Mouse (Mus musculus) cerebellum, adult 11-12 months (tissue): Measurements from ENCODE around the gene Taf5.

Source experiments
- DNase-seq: peaks from one replicate; pipeline ENCODE4 v3.0.0; 2022

The Taf5 gene

GRCm38 (mm10) chr19:47067096-47067882 is at the start of gene Taf5:
Gene Taf5 (plus strand): TSS chr19:47067746.
- peak; percentile 96 for DNase-seq

- no peak for DNase-seq
Measured at GRCm38 (mm10) chr19:47017831-47018230, 49.7 kb upstream of the Taf5 start.

- no peak for DNase-seq
Measured at GRCm38 (mm10) chr19:47018330-47018729, 49.2 kb upstream of the Taf5 start.

GRCm38 (mm10) chr19:47019326-47019725 is 48.2 kb upstream of the Taf5 start:
- DNase-seq: no peak

- no peak for DNase-seq
Measured at GRCm38 (mm10) chr19:47022709-47023108, 44.8 kb upstream of the Taf5 start.

- DNase-seq: no peak
Measured at GRCm38 (mm10) chr19:47023546-47023945, 44.0 kb upstream of the Taf5 start.

- DNase-seq: no peak
Measured at GRCm38 (mm10) chr19:47024954-47025353, 42.6 kb upstream of the Taf5 start.

- no peak for DNase-seq
Measured at GRCm38 (mm10) chr19:47026513-47026912, 41.0 kb upstream of the Taf5 start.

GRCm38 (mm10) chr19:47029796-47030195 is 37.8 kb upstream of the Taf5 start:
- no peak for DNase-seq

- no peak for DNase-seq
Measured at GRCm38 (mm10) chr19:47031770-47032169, 35.8 kb upstream of the Taf5 start.

- no peak for DNase-seq
Measured at GRCm38 (mm10) chr19:47034916-47035315, 32.6 kb upstream of the Taf5 start.

GRCm38 (mm10) chr19:47036596-47036995 is 30.9 kb upstream of the Taf5 start:
- no peak for DNase-seq

GRCm38 (mm10) chr19:47040720-47041473 is 26.6 kb upstream of the Taf5 start:
- DNase-seq: no peak

GRCm38 (mm10) chr19:47043608-47044007 is 23.9 kb upstream of the Taf5 start:
- DNase-seq: no peak

- no peak for DNase-seq
Measured at GRCm38 (mm10) chr19:47046343-47046742, 21.2 kb upstream of the Taf5 start.

GRCm38 (mm10) chr19:47047236-47047833 is 20.2 kb upstream of the Taf5 start:
- DNase-seq: no peak

- no peak for DNase-seq
Measured at GRCm38 (mm10) chr19:47049061-47049460, 18.5 kb upstream of the Taf5 start.

GRCm38 (mm10) chr19:47049840-47050239 is 17.7 kb upstream of the Taf5 start:
- no peak for DNase-seq

- peak; percentile 88 for DNase-seq
Measured at GRCm38 (mm10) chr19:47050271-47051032, 17.1 kb upstream of the Taf5 start, which contains the start of gene Pcgf6. Gene Pcgf6 (minus strand): TSS chr19:47050906.

- no peak for DNase-seq
Measured at GRCm38 (mm10) chr19:47052927-47053326, 14.6 kb upstream of the Taf5 start.

- DNase-seq: no peak
Measured at GRCm38 (mm10) chr19:47053471-47053870, 14.1 kb upstream of the Taf5 start.

- DNase-seq: no peak
Measured at GRCm38 (mm10) chr19:47057684-47058083, 9.9 kb upstream of the Taf5 start.

- DNase-seq: no peak
Measured at GRCm38 (mm10) chr19:47065860-47066259, 1.7 kb upstream of the Taf5 start.
